Mouse (Mus musculus) midbrain, postnatal 0 days (tissue): ENCODE results near the gene Klhdc1. TPM values are rescaled to one million over a fixed set of nuclear protein-coding genes. Genes with fewer than 3 reads are reported as not detected.
A peak's percentile ranks its signal among the peaks of the same experiment; 100 is the strongest.

Source experiments
- ATAC-seq: fragments of 200-750 bp; cut with Nextera tagmentation; 2 replicates; pipeline ENCODE4 v1.8.0; 2017; ENCODE audit warnings: moderate number of reproducible peaks, mild to moderate bottlenecking, moderate TSS enrichment, moderate library complexity; ENCODE audit not compliant: low FRiP score
- DNase-seq: peaks from one replicate; pipeline ENCODE4 v3.0.0-alpha.2; 2015; ENCODE audit warnings: low spot score
- H3K27ac ChIP-seq: fragments of 300-500 bp; sonication (generic); 2 replicates; pipeline ENCODE4 v1.5.1; 2014; ENCODE audit warnings: low read depth, mild to moderate bottlenecking, low read length, mixed read lengths
- H3K27me3 ChIP-seq: fragments of 300-500 bp; sonication (generic); 2 replicates; pipeline ENCODE4 v1.6.1; 2014; ENCODE audit warnings: low read length, control low read depth, mixed read lengths; ENCODE audit not compliant: insufficient read depth
- H3K36me3 ChIP-seq: fragments of 300-500 bp; sonication (generic); 2 replicates; pipeline ENCODE4 v1.6.1; 2014; ENCODE audit warnings: low read length, control low read depth, mixed read lengths; ENCODE audit not compliant: insufficient read depth
- H3K4me1 ChIP-seq: fragments of 300-500 bp; sonication (generic); 2 replicates; pipeline ENCODE4 v1.6.1; 2014; ENCODE audit warnings: mild to moderate bottlenecking, control low read depth, antibody characterized with exemption, low read length, mixed read lengths; ENCODE audit not compliant: insufficient read depth
- H3K4me2 ChIP-seq: fragments of 300-500 bp; sonication (generic); 2 replicates; pipeline ENCODE4 v1.6.1; 2014; ENCODE audit warnings: low read depth, mild to moderate bottlenecking, low read length, mixed read lengths; ENCODE audit not compliant: poor library complexity, severe bottlenecking
- H3K4me3 ChIP-seq: fragments of 300-500 bp; sonication (generic); 2 replicates; pipeline ENCODE4 v1.5.1; 2014; ENCODE audit warnings: low read depth, mild to moderate bottlenecking, low read length, moderate library complexity
- H3K9ac ChIP-seq: fragments of 300-500 bp; sonication (generic); replicated peaks from 2 replicates; pipeline ENCODE4 v1.6.1; 2014; ENCODE audit warnings: mild to moderate bottlenecking, low read length, moderate library complexity, mixed read lengths; ENCODE audit not compliant: poor library complexity, severe bottlenecking
- H3K9me3 ChIP-seq: fragments of 300-500 bp; sonication (generic); 2 replicates; pipeline ENCODE4 v1.6.1; 2016; ENCODE audit warnings: low read length, control low read depth
- CTCF ChIP-seq: IDR thresholded peaks from 2 replicates; pipeline ENCODE4 v1.5.1; 2016; ENCODE audit warnings: antibody characterized with exemption, mild to moderate bottlenecking
- WGBS: fragments of 180-500 bp; shearing (Covaris S2); extraction: QIAGEN DNeasy Blood & Tissue Kit; methylation state at CpG from one replicate; pipeline ENCODE4 v1.1.7; 2014; 5-methylcytosine and 5-hydroxymethylcytosine counted together
- polyA plus RNA-seq: library from polyadenylated mRNA; unstranded; fragments of >200 nt; fragmentation: Nextera tagmentation; extraction: Ambion mirVana; gene quantifications from 2 replicates; pipeline ENCODE4 v1.2.1, GENCODE M21; 2015
- total RNA-seq: library from RNA; depleted of rRNA; stranded (reverse); fragments of >200 nt; gene quantifications from 2 replicates; pipeline ENCODE4 v1.2.3, GENCODE M21; 2014

Klhdc1 gene
- total and polyA plus RNA-seq, 2 experiments from 2014 or later = 8.5 to 25.6 TPM

DNA sequence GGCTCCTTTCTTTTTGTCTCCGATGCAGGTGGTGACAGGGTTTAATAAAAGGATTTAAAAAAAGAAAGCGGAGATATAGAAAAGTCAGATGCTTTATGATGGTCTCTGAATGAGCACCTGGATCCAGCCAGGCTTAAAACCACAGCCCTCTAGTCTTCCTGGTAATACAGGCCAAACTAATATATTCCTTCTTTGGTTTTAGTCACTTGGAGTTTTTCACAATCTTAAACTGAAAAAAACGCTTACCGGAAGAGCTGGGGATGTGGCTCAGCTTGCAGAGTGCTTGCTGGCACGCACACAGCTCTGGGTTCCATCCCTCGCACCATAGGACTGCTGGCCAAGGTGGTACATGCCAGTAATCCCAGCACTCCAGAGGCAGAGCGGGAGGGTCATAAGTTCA, 24.4 kb upstream of the Klhdc1 start:
- H3K36me3 ChIP-seq = no peaks in the 10 kb centered on the region
- H3K9me3 ChIP-seq = no peaks in the 10 kb centered on the region
- TF ChIP-seq CTCF = no peak
- ATAC-seq (no peak), DNase-seq (no peak)
- no peak overlapping the region for H3K4me2 ChIP-seq
- H3K4me1 ChIP-seq = no peaks in the 10 kb centered on the region
- no peak overlapping the region for H3K27ac ChIP-seq
- no peaks in the 10 kb centered on the region for H3K27me3 ChIP-seq
- no peak overlapping the region for H3K4me3 ChIP-seq
- no peak overlapping the region for H3K9ac ChIP-seq
- 90% methylated on average over 7 of the region's 7 CpGs for WGBS

DNA sequence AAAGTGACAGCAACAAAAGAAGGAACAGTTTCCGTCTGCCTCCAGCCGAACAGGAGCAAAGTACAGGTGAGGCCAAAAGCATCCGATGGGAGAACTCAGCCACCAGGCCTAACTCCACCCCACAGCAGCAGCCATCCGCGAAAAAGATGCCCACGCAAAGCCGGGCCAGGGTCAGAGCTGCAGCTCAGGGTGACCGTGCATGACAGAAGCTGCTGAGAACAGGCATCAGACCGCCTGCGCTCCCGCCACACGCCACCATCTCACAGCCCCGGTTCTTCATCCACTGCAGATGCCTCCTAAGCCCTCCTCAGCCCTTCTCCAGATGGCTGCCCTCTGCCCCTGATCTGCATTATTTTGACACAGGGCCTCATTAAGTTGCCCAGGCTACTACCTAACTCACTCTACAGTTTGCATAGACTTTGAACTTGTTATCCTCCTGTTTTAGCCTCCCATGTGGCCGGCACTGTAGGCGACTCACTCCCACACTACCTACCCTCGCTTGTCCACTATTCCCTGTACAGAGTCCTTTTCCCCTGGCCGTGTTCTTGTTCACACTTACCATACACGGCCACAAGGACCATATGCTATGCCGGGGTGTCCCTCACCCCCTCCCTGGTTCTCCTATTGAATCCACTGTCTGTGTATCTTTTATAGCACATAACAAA, 20.2 kb upstream of the Klhdc1 start:
- Histone ChIP-seq H3K9ac (no peak overlapping the region), H3K4me3 (no peak overlapping the region), H3K4me2 (no peak overlapping the region), H3K27me3 (no peaks in the 10 kb centered on the region), H3K9me3 (no peaks in the 10 kb centered on the region), H3K4me1 (no peaks in the 10 kb centered on the region), H3K36me3 (no peaks in the 10 kb centered on the region), H3K27ac (no peak overlapping the region)
- no peak for DNase-seq
- 85% methylated on average over 19 of the region's 19 CpGs for WGBS
- TF ChIP-seq CTCF = no peak
- ATAC-seq = no peak

DNA sequence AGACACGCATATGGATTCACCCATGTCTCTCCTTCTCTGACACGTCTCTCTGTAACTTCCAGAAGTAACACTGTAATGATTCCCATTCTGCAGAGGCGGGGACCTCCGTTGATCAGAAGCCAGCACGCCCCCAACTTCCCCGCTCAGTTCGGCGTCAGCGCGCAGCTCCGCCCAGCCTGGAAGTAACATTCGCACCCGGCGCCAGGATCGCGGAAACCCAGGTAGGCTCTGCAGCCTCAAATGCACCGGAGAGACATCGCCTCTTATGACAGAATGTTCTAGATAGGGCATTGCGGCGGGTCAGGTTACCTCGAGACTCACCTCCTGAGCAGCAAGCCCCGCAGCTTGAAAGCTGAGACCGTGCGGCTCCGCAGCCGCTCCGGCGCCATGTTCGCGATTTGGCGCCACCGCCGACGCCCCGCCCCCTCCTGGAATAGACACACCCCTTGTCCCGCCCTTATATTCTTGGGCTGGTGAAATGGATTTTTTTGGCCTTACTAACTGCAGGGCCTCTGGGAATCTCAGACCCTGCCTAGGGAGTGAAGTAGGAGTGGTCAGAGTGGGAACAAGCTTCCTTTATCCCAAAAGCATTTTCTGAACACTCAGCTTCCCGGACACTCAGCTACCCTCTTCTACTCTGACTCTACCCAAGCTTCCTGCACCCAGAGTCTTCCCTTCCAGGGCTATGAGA, 13.1 kb upstream of the Klhdc1 start, which contains the start of gene Pole2:
TSS of gene Pole2 (minus strand) at position 420 of the 691 bp plus-strand sequence.
- Histone ChIP-seq H3K4me1 (no peaks in the 10 kb centered on the region), H3K27ac (no peak within 1 kb of the TSS), H3K9me3 (no peaks in the 10 kb centered on the region), H3K4me2 (peak within 1 kb of the TSS; percentile 55), H3K9ac (peak within 1 kb of the TSS; percentile 2; the same call in 1 of the 2 replicates), H3K4me3 (peak within 1 kb of the TSS; percentile 46), H3K36me3 (no peaks in the 10 kb centered on the region), H3K27me3 (no peaks in the 10 kb centered on the region)
- peak; percentile 16; the same call in 1 of the 2 replicates for TF ChIP-seq CTCF
- peak; percentile 71 for DNase-seq
- WGBS = under 1% methylated on average over 37 of the region's 37 CpGs
- ATAC-seq = peak; percentile 92

DNA sequence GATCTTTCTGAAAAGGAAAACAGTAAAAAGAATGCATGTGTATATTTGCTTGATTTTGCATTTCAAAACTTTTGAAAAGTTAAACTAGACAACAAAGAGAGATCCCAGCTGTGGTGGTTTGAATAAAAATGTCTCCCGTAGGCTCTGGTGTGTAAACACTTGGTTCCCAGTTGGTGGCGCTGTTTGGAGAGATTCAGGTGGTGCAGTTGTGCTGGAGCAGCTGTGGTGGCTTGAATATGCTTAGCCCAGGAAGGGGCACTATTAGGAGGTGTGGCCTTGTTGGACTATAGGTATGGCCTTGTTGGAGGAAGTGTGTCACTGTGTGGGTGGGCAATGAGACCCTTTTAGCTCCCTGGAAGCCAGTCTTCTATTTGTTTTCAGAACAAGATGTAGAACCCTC, 11.7 kb upstream of the Klhdc1 start:
- Histone ChIP-seq H3K27me3 (no peaks in the 10 kb centered on the region), H3K4me3 (no peak overlapping the region), H3K9ac (no peak overlapping the region), H3K36me3 (no peaks in the 10 kb centered on the region), H3K9me3 (no peaks in the 10 kb centered on the region), H3K27ac (no peak overlapping the region), H3K4me1 (no peaks in the 10 kb centered on the region), H3K4me2 (no peak overlapping the region)
- ATAC-seq (no peak), DNase-seq (no peak)
- peak; percentile 42 for TF ChIP-seq CTCF
- WGBS = 65% methylated on average over 2 of the region's 2 CpGs

DNA sequence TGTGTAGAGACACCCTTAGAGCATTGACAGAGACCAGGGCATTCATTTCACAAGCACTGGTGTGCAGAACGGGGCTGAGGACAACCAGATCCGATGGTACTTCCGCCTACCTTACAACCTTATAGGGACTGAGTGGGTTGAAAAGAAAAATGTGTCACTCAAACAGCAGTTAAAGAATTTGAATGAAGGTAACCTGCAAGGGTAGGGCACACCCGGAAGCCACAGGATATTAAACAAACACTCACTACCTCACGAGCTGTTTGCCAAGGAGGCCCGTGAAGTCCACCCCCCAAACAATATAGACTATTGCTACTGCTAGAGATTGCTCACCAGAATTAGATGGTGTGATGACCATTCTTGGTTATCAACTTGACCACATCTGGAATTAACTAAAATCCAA, 5.2 kb upstream of the Klhdc1 start:
- no peak overlapping the region for H3K4me2 ChIP-seq
- no peak for DNase-seq
- no peaks in the 10 kb centered on the region for H3K27me3 ChIP-seq
- H3K9me3 ChIP-seq = no peaks in the 10 kb centered on the region
- no peaks in the 10 kb centered on the region for H3K4me1 ChIP-seq
- ATAC-seq = no peak
- no peak overlapping the region for H3K4me3 ChIP-seq
- no peak for TF ChIP-seq CTCF
- no peaks in the 10 kb centered on the region for H3K36me3 ChIP-seq
- H3K9ac ChIP-seq = no peak overlapping the region
- no peak overlapping the region for H3K27ac ChIP-seq
- WGBS = 94% methylated on average over 6 of the region's 6 CpGs

DNA sequence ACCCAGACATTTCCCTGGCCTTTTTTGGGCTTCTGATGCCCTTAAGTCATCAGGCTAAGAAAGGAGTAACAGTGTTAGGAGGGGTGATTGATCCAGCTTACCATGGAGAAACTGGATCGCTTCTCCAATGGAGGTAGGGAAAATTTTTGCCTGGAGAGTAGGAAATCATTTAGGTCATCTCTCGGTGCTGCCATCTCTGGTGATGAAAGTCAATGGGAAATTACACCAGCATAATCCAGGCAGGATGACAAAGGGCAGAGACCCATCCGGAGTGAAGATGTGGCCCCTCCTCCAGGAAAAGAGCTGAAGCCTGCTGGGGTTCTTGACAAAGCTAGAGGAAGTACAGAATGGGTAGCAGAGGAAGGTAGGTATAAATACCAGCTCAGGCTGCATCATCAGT, 2.7 kb upstream of the Klhdc1 start:
- Histone ChIP-seq H3K27me3 (no peaks in the 10 kb centered on the region), H3K4me2 (no peak overlapping the region), H3K9ac (no peak overlapping the region), H3K27ac (no peak overlapping the region), H3K4me1 (no peaks in the 10 kb centered on the region), H3K36me3 (no peaks in the 10 kb centered on the region), H3K4me3 (no peak overlapping the region), H3K9me3 (no peaks in the 10 kb centered on the region)
- 35% methylated on average over 3 of the region's 3 CpGs for WGBS
- peak; percentile 34 for TF ChIP-seq CTCF
- ATAC-seq = no peak
- DNase-seq = no peak
